17 mouse cellular contexts compared by ENCODE assay signal in genomic region chr6:118111810-118112209, GRCm38 (mm10). TPM values are rescaled to one million over a fixed set of nuclear protein-coding genes. Genes with fewer than 3 reads are reported as not detected.
DNase-seq lines count a peak whose midpoint lies in the region; ATAC-seq and TF ChIP-seq lines count a peak whose summit lies in the region.
"Had no signal": no experiment of that assay in that cellular context is flagged by ENCODE, and none has a peak within 500 bp of the region (broad histone marks: within the 10 kb centered on the region; RNA-seq: fewer than 3 reads in every experiment).

No protein-coding gene starts in this region.

- no peak for TF ChIP-seq POLR2A in brain, embryonic 14.5 days (IDR thresholded peaks at IDR 0.05; ENCODE audit: borderline replicate concordance, extremely low read depth, insufficient read depth, insufficient read length, poor library complexity, severe bottlenecking)

- H3K4me3 ChIP-seq in kidney, postnatal 0 days (replicated peaks; ENCODE audit: low read depth, low read length) = no peak overlapping the region
- no peak overlapping the region for H3K4me3 ChIP-seq in kidney, embryonic 15.5 days (replicated peaks)
- H3K4me3 ChIP-seq: heart, embryonic 12.5 days; midbrain, embryonic 12.5 days; neural tube, embryonic 12.5 days had no signal

- no peak for ATAC-seq in kidney, postnatal 0 days (replicated peaks; ENCODE audit: low FRiP score, low read depth)
- ATAC-seq in kidney, embryonic 15.5 days (replicated peaks; ENCODE audit: low FRiP score) = no peak
- no peak for ATAC-seq in monocyte, adult 5-6 weeks (replicated peaks; ENCODE audit: insufficient number of reproducible peaks, low FRiP score, low TSS enrichment, poor library complexity, severe bottlenecking)
- ATAC-seq: inflammation-experienced regulatory T-cells, adult 6 months had no signal

- H3K9me3 ChIP-seq in kidney, postnatal 0 days (replicated peaks; ENCODE audit: low read length) = no peaks in the 10 kb centered on the region
- H3K9me3 ChIP-seq in kidney, embryonic 15.5 days (replicated peaks) = no peaks in the 10 kb centered on the region
- H3K9me3 ChIP-seq: G1E; heart, embryonic 12.5 days; midbrain, embryonic 12.5 days; neural tube, embryonic 12.5 days had no signal

- 45% methylated on average over 1 of the region's 1 CpGs for WGBS in kidney, postnatal 0 days
- 67% methylated on average over 1 of the region's 1 CpGs for WGBS in kidney, embryonic 15.5 days

- no peak for DNase-seq in kidney, postnatal 0 days (ENCODE audit: low spot score)
- DNase-seq in 3T3-L1 (ENCODE audit: low read depth, low spot score) = peak; percentile 31
- DNase-seq in 416B (ENCODE audit: low read depth) = peak; percentile 41
- peak; percentile 2 for DNase-seq in brain, embryonic 14.5 days (ENCODE audit: low read depth)
- no peak for DNase-seq in natural killer cell, adult 2 months (ENCODE audit: low spot score in 2 of 2)
- DNase-seq: adrenal gland, postnatal 14 days; cerebellum, postnatal 14 days; gastrocnemius, postnatal 36 days; kidney, postnatal 10 days; layer of hippocampus, adult 9-11 months had no signal

- no peak overlapping the region for H3K4me2 ChIP-seq in kidney, postnatal 0 days (ENCODE audit: low read length)
- H3K4me2 ChIP-seq in kidney, embryonic 15.5 days = no peak overlapping the region
- H3K4me2 ChIP-seq: heart, embryonic 12.5 days; midbrain, embryonic 12.5 days; neural tube, embryonic 12.5 days had no signal

- TF ChIP-seq CTCF in kidney, postnatal 0 days (IDR thresholded peaks at IDR 0.05; ENCODE audit: low read depth) = peak; percentile 44; the same call in 1 of the 2 replicates
- TF ChIP-seq CTCF in brain, embryonic 14.5 days (IDR thresholded peaks at IDR 0.05; ENCODE audit: borderline replicate concordance, extremely low read depth, insufficient read depth, insufficient read length) = no peak

- H3K4me1 ChIP-seq in kidney, postnatal 0 days (replicated peaks; ENCODE audit: insufficient read depth, low read length) = no peaks in the 10 kb centered on the region
- no peaks in the 10 kb centered on the region for H3K4me1 ChIP-seq in kidney, embryonic 15.5 days
- H3K4me1 ChIP-seq: heart, embryonic 12.5 days; midbrain, embryonic 12.5 days; neural tube, embryonic 12.5 days had no signal

- no peak overlapping the region for H3K9ac ChIP-seq in kidney, postnatal 0 days (ENCODE audit: low read depth, low read length)
- no peak overlapping the region for H3K9ac ChIP-seq in kidney, embryonic 15.5 days
- H3K9ac ChIP-seq: heart, embryonic 12.5 days; midbrain, embryonic 12.5 days; neural tube, embryonic 12.5 days had no signal

- H3K36me3 ChIP-seq in kidney, postnatal 0 days (ENCODE audit: insufficient read depth, low read length) = peaks cover 5% of the 10 kb centered on the region; the same call in 1 of the 2 replicates
- H3K36me3 ChIP-seq in kidney, embryonic 15.5 days = peaks cover 8% of the 10 kb centered on the region; the same call in 1 of the 2 replicates

- no peak overlapping the region for H3K27ac ChIP-seq in kidney, postnatal 0 days
- no peak overlapping the region for H3K27ac ChIP-seq in kidney, embryonic 15.5 days
- H3K27ac ChIP-seq: midbrain, embryonic 12.5 days; neural tube, embryonic 12.5 days had no signal

- no peaks in the 10 kb centered on the region for H3K27me3 ChIP-seq in kidney, postnatal 0 days (ENCODE audit: insufficient read depth, low read length)
- H3K27me3 ChIP-seq in kidney, embryonic 15.5 days = no peaks in the 10 kb centered on the region
- H3K27me3 ChIP-seq: heart, embryonic 12.5 days; midbrain, embryonic 12.5 days; neural tube, embryonic 12.5 days had no signal

RNA-seq across cellular contexts. Expression of gene Csgalnact2, which starts 27.1 kb away (rescaled TPM):
- polyA plus RNA-seq in kidney, postnatal 0 days (2015; fragmentation: Nextera tagmentation; extraction: Ambion mirVana) = 19.7 and 20.1 TPM in 2 replicates
- 16.2 and 16.3 TPM in 2 replicates for polyA plus RNA-seq in kidney, embryonic 15.5 days (2015; fragmentation: Nextera tagmentation; extraction: Ambion mirVana)
- polyA plus RNA-seq in brain, embryonic 14.5 days (2012; rRNA removed) = 5.9 and 6.7 TPM in 2 replicates
- 131 to 223 TPM (median 204 TPM) in 3 replicates for total RNA-seq in monocyte, adult 5-6 weeks (2017)

Comparison
In these comparisons a context has a peak if more than half of its experiments do, and no peak if none do; other contexts are left out.
1. DNase-seq: peak in 3T3-L1 (single experiment), 416B (single experiment) and brain, embryonic 14.5 days (single experiment); none in kidney, postnatal 0 days (single experiment) and natural killer cell, adult 2 months (0 of 2).